Mouse (Mus musculus): ENCODE data around the gene Pla1a. TPM values are rescaled to one million over a fixed set of nuclear protein-coding genes. Genes with fewer than 3 reads are reported as not detected.

Pla1a gene
- total and polyA plus RNA-seq, 2 experiments from 2014 or later: 0.74 to 2.5 TPM

GRCm38 (mm10) chr16:38387389-38387788 lies 45.6 kb downstream of the Pla1a start:
- DNase-seq (no peak), ATAC-seq (no peak)
- no peaks in the 10 kb centered on the region for H3K36me3 ChIP-seq (ENCODE audit: insufficient read depth)
- no peaks in the 10 kb centered on the region for H3K27me3 ChIP-seq (ENCODE audit: insufficient read depth, low read length)
- 83% methylated on average over 6 of the region's 6 CpGs for WGBS
- no peaks in the 10 kb centered on the region for H3K4me1 ChIP-seq (ENCODE audit: insufficient read depth)
- no peak overlapping the region for H3K4me3 ChIP-seq (ENCODE audit: low read depth, low read length)
- no peak overlapping the region for H3K27ac ChIP-seq (ENCODE audit: low read depth, low read length)
- no peak overlapping the region for H3K4me2 ChIP-seq (ENCODE audit: low read depth)
- no peaks in the 10 kb centered on the region for H3K9me3 ChIP-seq (ENCODE audit: low read length)
- no peak for TF ChIP-seq CTCF (IDR thresholded peaks at IDR 0.05; ENCODE audit: low read depth)
- no peak overlapping the region for H3K9ac ChIP-seq

GRCm38 (mm10) chr16:38385700-38386099 lies 47.2 kb downstream of the Pla1a start:
- H3K9me3 ChIP-seq (ENCODE audit: low read length): no peaks in the 10 kb centered on the region
- no peak overlapping the region for H3K9ac ChIP-seq
- DNase-seq: no peak
- H3K36me3 ChIP-seq (ENCODE audit: insufficient read depth): no peaks in the 10 kb centered on the region
- no peaks in the 10 kb centered on the region for H3K4me1 ChIP-seq (ENCODE audit: insufficient read depth)
- no peak overlapping the region for H3K4me3 ChIP-seq (ENCODE audit: low read depth, low read length)
- TF ChIP-seq CTCF (IDR thresholded peaks at IDR 0.05; ENCODE audit: low read depth): no peak
- H3K4me2 ChIP-seq (ENCODE audit: low read depth): no peak overlapping the region
- no peak for ATAC-seq
- 95% methylated on average over 4 of the region's 4 CpGs for WGBS
- H3K27ac ChIP-seq (ENCODE audit: low read depth, low read length): no peak overlapping the region
- H3K27me3 ChIP-seq (ENCODE audit: insufficient read depth, low read length): no peaks in the 10 kb centered on the region

- Histone ChIP-seq H3K9ac (no peak overlapping the region), H3K4me3 (ENCODE audit: low read depth, low read length) (no peak overlapping the region), H3K4me1 (ENCODE audit: insufficient read depth) (no peaks in the 10 kb centered on the region), H3K4me2 (ENCODE audit: low read depth) (no peak overlapping the region), H3K36me3 (ENCODE audit: insufficient read depth) (no peaks in the 10 kb centered on the region), H3K9me3 (ENCODE audit: low read length) (no peaks in the 10 kb centered on the region), H3K27ac (ENCODE audit: low read depth, low read length) (no peak overlapping the region), H3K27me3 (ENCODE audit: insufficient read depth, low read length) (no peaks in the 10 kb centered on the region)
- ATAC-seq: no peak
- no peak for DNase-seq
- WGBS: 92% methylated on average over 6 of the region's 6 CpGs
- no peak for TF ChIP-seq CTCF (IDR thresholded peaks at IDR 0.05; ENCODE audit: low read depth)
Measured at GRCm38 (mm10) chr16:38385184-38385634, 47.7 kb downstream of the Pla1a start.

GRCm38 (mm10) chr16:38383683-38384082 lies 49.3 kb downstream of the Pla1a start:
- H3K36me3 ChIP-seq (ENCODE audit: insufficient read depth): no peaks in the 10 kb centered on the region
- no peaks in the 10 kb centered on the region for H3K4me1 ChIP-seq (ENCODE audit: insufficient read depth)
- H3K27ac ChIP-seq (ENCODE audit: low read depth, low read length): no peak overlapping the region
- H3K4me2 ChIP-seq (ENCODE audit: low read depth): no peak overlapping the region
- DNase-seq: no peak
- ATAC-seq: no peak
- H3K4me3 ChIP-seq (ENCODE audit: low read depth, low read length): no peak overlapping the region
- H3K27me3 ChIP-seq (ENCODE audit: insufficient read depth, low read length): no peaks in the 10 kb centered on the region
- WGBS: 79% methylated on average over 2 of the region's 2 CpGs
- H3K9me3 ChIP-seq (ENCODE audit: low read length): no peaks in the 10 kb centered on the region
- no peak overlapping the region for H3K9ac ChIP-seq
- TF ChIP-seq CTCF (IDR thresholded peaks at IDR 0.05; ENCODE audit: low read depth): no peak

- no peaks in the 10 kb centered on the region for H3K36me3 ChIP-seq (ENCODE audit: insufficient read depth)
- WGBS: 93% methylated on average over 3 of the region's 3 CpGs
- H3K4me3 ChIP-seq (ENCODE audit: low read depth, low read length): no peak overlapping the region
- no peaks in the 10 kb centered on the region for H3K27me3 ChIP-seq (ENCODE audit: insufficient read depth, low read length)
- TF ChIP-seq CTCF (IDR thresholded peaks at IDR 0.05; ENCODE audit: low read depth): no peak
- no peaks in the 10 kb centered on the region for H3K9me3 ChIP-seq (ENCODE audit: low read length)
- H3K27ac ChIP-seq (ENCODE audit: low read depth, low read length): no peak overlapping the region
- ATAC-seq (no peak), DNase-seq (no peak)
- no peaks in the 10 kb centered on the region for H3K4me1 ChIP-seq (ENCODE audit: insufficient read depth)
- H3K9ac ChIP-seq: no peak overlapping the region
- no peak overlapping the region for H3K4me2 ChIP-seq (ENCODE audit: low read depth)
Measured at GRCm38 (mm10) chr16:38379926-38380325, 53.0 kb downstream of the Pla1a start.

- TF ChIP-seq CTCF (IDR thresholded peaks at IDR 0.05; ENCODE audit: low read depth): no peak
- WGBS: 45% methylated on average over 3 of the region's 3 CpGs
Measured at GRCm38 (mm10) chr16:38379493-38379892, 53.5 kb downstream of the Pla1a start.

GRCm38 (mm10) chr16:38379088-38379487 lies 53.9 kb downstream of the Pla1a start:
- Histone ChIP-seq H3K36me3 (ENCODE audit: insufficient read depth) (no peaks in the 10 kb centered on the region), H3K9me3 (ENCODE audit: low read length) (no peaks in the 10 kb centered on the region), H3K9ac (no peak overlapping the region), H3K27me3 (ENCODE audit: insufficient read depth, low read length) (no peaks in the 10 kb centered on the region), H3K27ac (ENCODE audit: low read depth, low read length) (no peak overlapping the region), H3K4me2 (ENCODE audit: low read depth) (no peak overlapping the region), H3K4me1 (ENCODE audit: insufficient read depth) (no peaks in the 10 kb centered on the region), H3K4me3 (ENCODE audit: low read depth, low read length) (no peak overlapping the region)
- no peak for TF ChIP-seq CTCF (IDR thresholded peaks at IDR 0.05; ENCODE audit: low read depth)
- no peak for ATAC-seq
- WGBS: 55% methylated on average over 6 of the region's 6 CpGs
- no peak for DNase-seq

More at GRCm38 (mm10) chr16:38379493-38379892, 53.5 kb downstream of the Pla1a start:
- Histone ChIP-seq H3K27ac (ENCODE audit: low read depth, low read length) (no peak overlapping the region), H3K9me3 (ENCODE audit: low read length) (no peaks in the 10 kb centered on the region), H3K4me2 (ENCODE audit: low read depth) (no peak overlapping the region), H3K4me1 (ENCODE audit: insufficient read depth) (no peaks in the 10 kb centered on the region), H3K4me3 (ENCODE audit: low read depth, low read length) (no peak overlapping the region), H3K36me3 (ENCODE audit: insufficient read depth) (no peaks in the 10 kb centered on the region), H3K9ac (no peak overlapping the region), H3K27me3 (ENCODE audit: insufficient read depth, low read length) (no peaks in the 10 kb centered on the region)
- no peak for ATAC-seq
- no peak for DNase-seq

GRCm38 (mm10) chr16:38378591-38378990 lies 54.4 kb downstream of the Pla1a start:
- H3K9ac ChIP-seq: no peak overlapping the region
- no peak overlapping the region for H3K4me2 ChIP-seq (ENCODE audit: low read depth)
- no peaks in the 10 kb centered on the region for H3K36me3 ChIP-seq (ENCODE audit: insufficient read depth)
- TF ChIP-seq CTCF (IDR thresholded peaks at IDR 0.05; ENCODE audit: low read depth): no peak
- H3K9me3 ChIP-seq (ENCODE audit: low read length): no peaks in the 10 kb centered on the region
- H3K27ac ChIP-seq (ENCODE audit: low read depth, low read length): no peak overlapping the region
- WGBS: 84% methylated on average over 6 of the region's 6 CpGs
- H3K4me3 ChIP-seq (ENCODE audit: low read depth, low read length): no peak overlapping the region
- H3K4me1 ChIP-seq (ENCODE audit: insufficient read depth): no peaks in the 10 kb centered on the region
- DNase-seq: no peak
- no peaks in the 10 kb centered on the region for H3K27me3 ChIP-seq (ENCODE audit: insufficient read depth, low read length)
- no peak for ATAC-seq
